Mouse (Mus musculus) heart, embryonic 16.5 days (tissue): ENCODE data around the gene Sec16b. TPM values are rescaled to one million over a fixed set of nuclear protein-coding genes. Genes with fewer than 3 reads are reported as not detected.

Experiments
- ATAC-seq: fragments of 200-750 bp; cut with Nextera tagmentation; replicated peaks from 2 replicates; pipeline ENCODE4 v1.8.0; 2017; ENCODE audit warnings: moderate number of reproducible peaks; ENCODE audit not compliant: insufficient read depth, low FRiP score; ENCODE audit errors: extremely low read depth
- H3K27ac ChIP-seq: fragments of 300-500 bp; sonication (generic); 2 replicates; pipeline ENCODE4 v1.5.1; 2014; ENCODE audit warnings: mild to moderate bottlenecking, low read length, control low read depth, moderate library complexity
- H3K27me3 ChIP-seq: fragments of 300-500 bp; sonication (generic); 2 replicates; pipeline ENCODE4 v1.6.1; 2014; ENCODE audit warnings: low read length, mixed read lengths; ENCODE audit not compliant: control insufficient read depth, insufficient read depth
- H3K36me3 ChIP-seq: fragments of 300-500 bp; sonication (generic); 2 replicates; pipeline ENCODE4 v1.6.1; 2014; ENCODE audit not compliant: control insufficient read depth, insufficient read depth
- H3K4me1 ChIP-seq: fragments of 300-500 bp; sonication (generic); 2 replicates; pipeline ENCODE4 v1.6.1; 2014; ENCODE audit warnings: low read length, mixed read lengths; ENCODE audit not compliant: control insufficient read depth, insufficient read depth
- H3K4me2 ChIP-seq: fragments of 300-500 bp; sonication (generic); 2 replicates; pipeline ENCODE4 v1.6.1; 2014; ENCODE audit warnings: low read depth, mild to moderate bottlenecking, control low read depth, low read length
- H3K4me3 ChIP-seq: fragments of 300-500 bp; sonication (generic); 2 replicates; pipeline ENCODE4 v1.5.1; 2014; ENCODE audit warnings: mild to moderate bottlenecking, control low read depth, low read length
- H3K9ac ChIP-seq: fragments of 300-500 bp; sonication (generic); 2 replicates; pipeline ENCODE4 v1.6.1; 2014; ENCODE audit warnings: low read length, control low read depth
- H3K9me3 ChIP-seq: fragments of 300-500 bp; sonication (generic); replicated peaks from 2 replicates; pipeline ENCODE4 v1.6.1; 2016; ENCODE audit warnings: low read length; ENCODE audit not compliant: control insufficient read depth
- WGBS: fragments of 180-500 bp; shearing (Covaris S2); extraction: QIAGEN DNeasy Blood & Tissue Kit; methylation state at CpG from one replicate; pipeline ENCODE4 v1.1.7; 2014; 5-methylcytosine and 5-hydroxymethylcytosine counted together
- polyA plus RNA-seq: library from polyadenylated mRNA; unstranded; fragments of >200 nt; fragmentation: Nextera tagmentation; extraction: Ambion mirVana; gene quantifications from 2 replicates; pipeline ENCODE4 v1.2.1, GENCODE M21; 2015

The Sec16b gene
- polyA plus RNA-seq, 1 experiment from 2014 or later, result 1.2 TPM

- H3K4me2 ChIP-seq, result no peak overlapping the region
- 92% methylated on average over 8 of the region's 8 CpGs for WGBS
- no peak for ATAC-seq
Measured at GRCm38 (mm10) chr1:157545056-157545455, 38.5 kb downstream of the Sec16b start.

DNA sequence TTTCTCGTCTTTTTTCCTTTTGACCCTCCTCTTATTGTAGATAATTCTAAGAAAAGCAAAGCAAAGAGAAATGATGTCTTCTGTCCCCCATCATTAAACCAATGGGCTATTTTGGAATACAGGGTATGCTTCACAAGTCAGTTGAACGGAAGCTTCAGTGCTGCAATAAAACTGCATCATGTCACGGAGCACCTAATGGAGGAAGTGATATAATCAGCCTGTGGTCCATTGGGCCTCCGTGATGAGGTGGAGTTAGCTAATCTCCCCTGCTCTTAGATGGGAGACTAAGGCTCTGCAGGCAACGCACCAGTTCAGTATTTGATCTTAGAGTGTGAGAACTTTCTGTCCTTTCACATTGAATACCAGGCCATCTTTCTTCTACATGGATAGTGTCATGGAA is 41.1 kb downstream of the Sec16b start:
- no peaks in the 10 kb centered on the region for H3K36me3 ChIP-seq
- no peaks in the 10 kb centered on the region for H3K27me3 ChIP-seq
- H3K9ac ChIP-seq, result no peak overlapping the region
- H3K9me3 ChIP-seq, result 0 out of 2 replicates have a peak, but pooled peaks cover 2% of the 10 kb centered on the region
- no peak overlapping the region for H3K4me3 ChIP-seq
- no peak overlapping the region for H3K27ac ChIP-seq
- H3K4me2 ChIP-seq, result no peak overlapping the region
- H3K4me1 ChIP-seq, result no peaks in the 10 kb centered on the region
- WGBS, result 65% methylated on average over 5 of the region's 5 CpGs
- ATAC-seq, result no peak

More at GRCm38 (mm10) chr1:157545056-157545455, 38.5 kb downstream of the Sec16b start:
- Histone ChIP-seq H3K27me3 (no peaks in the 10 kb centered on the region), H3K4me3 (no peak overlapping the region), H3K36me3 (no peaks in the 10 kb centered on the region), H3K27ac (no peak overlapping the region), H3K9ac (no peak overlapping the region), H3K9me3 (no peaks in the 10 kb centered on the region), H3K4me1 (no peaks in the 10 kb centered on the region)

DNA sequence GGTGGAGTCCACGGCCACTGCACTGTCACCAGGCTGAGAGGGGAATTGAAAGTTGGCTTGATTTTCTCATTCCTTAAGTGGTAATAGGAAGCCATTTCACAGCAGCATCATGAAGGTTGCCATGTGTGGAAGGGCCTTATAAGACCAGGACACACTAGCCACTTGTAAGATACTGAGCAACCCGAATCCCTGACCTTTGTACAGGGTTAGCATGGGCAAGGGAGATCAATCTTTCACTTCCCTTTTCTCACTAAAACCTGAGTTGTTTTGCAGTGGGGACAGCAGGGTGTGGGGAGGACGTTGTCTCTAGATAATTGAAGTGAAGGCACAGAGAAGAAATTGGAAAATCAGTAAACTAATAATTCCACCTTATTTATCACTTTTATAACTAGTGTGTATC is 43.2 kb downstream of the Sec16b start:
- WGBS, result 62% methylated on average over 3 of the region's 3 CpGs
- no peak overlapping the region for H3K27ac ChIP-seq
- no peak overlapping the region for H3K4me3 ChIP-seq
- H3K9me3 ChIP-seq, result 0 out of 2 replicates have a peak, but pooled peaks cover 2% of the 10 kb centered on the region
- no peaks in the 10 kb centered on the region for H3K4me1 ChIP-seq
- no peak overlapping the region for H3K9ac ChIP-seq
- ATAC-seq, result no peak
- no peak overlapping the region for H3K4me2 ChIP-seq
- no peaks in the 10 kb centered on the region for H3K36me3 ChIP-seq
- H3K27me3 ChIP-seq, result no peaks in the 10 kb centered on the region; the same call in 1 of the 2 replicates

DNA sequence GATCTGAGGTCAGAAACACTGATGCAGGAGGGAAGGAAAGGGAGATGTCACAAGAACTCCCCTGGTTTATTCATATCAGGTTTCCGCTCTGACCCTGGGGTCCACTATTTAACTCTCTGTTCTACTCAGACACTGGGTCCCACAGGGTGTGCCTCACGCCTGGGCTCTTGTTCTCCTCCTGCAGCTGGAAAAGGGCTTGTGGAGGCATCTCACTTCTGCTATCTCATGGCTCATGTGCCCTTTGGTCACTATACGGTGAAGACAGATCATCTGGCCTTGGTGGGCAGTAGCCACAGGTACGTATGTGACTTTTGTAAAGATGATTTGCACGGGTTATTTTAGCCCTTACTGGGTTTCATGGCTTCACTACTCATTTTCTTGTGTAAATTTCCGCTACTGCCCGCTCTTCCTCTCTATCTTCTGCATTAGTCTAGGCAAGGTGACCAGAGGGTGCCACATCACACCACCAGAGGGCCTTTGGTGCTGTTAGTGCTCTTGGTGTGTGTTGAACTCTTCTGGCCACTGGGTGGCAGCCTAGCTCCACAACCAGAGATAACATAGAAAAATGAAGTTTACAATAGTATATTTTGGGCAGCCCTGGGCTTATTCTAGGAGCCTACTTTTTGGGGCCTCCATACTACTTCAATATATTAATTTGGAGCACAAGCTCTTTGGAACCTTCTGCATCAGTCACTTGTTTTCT is 46.4 kb downstream of the Sec16b start:
- WGBS, result 59% methylated on average over 7 of the region's 7 CpGs
- Histone ChIP-seq H3K36me3 (no peaks in the 10 kb centered on the region), H3K4me1 (no peaks in the 10 kb centered on the region), H3K4me2 (no peak overlapping the region), H3K9ac (no peak overlapping the region), H3K4me3 (no peak overlapping the region), H3K27ac (no peak overlapping the region), H3K9me3 (0 out of 2 replicates have a peak, but pooled peaks cover 2% of the 10 kb centered on the region), H3K27me3 (peaks cover 8% of the 10 kb centered on the region; the same call in 1 of the 2 replicates)
- no peak; the same call in 1 of the 2 replicates for ATAC-seq

DNA sequence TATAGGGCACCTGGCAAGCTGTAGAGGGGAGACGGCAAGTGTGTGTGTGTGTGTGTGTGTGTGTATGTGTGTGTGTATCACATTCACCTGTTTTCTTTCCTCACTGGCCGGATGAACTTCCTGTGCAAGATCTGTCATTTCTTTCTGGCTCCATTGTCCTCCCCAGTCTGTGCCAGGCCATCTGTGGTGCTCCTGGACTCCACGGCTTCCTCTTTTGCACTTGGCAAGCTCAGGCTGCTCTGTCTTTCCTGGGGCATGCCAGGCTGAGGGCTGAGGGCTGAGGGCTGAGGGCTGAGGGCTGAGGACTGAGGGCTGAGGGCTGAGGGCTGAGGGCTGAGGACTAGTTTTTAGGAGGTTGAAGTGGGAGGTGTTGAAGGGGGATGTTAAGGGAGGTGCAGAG is 47.6 kb downstream of the Sec16b start:
- Histone ChIP-seq H3K36me3 (no peaks in the 10 kb centered on the region), H3K9ac (no peak overlapping the region), H3K27me3 (peaks cover 8% of the 10 kb centered on the region; the same call in 1 of the 2 replicates), H3K9me3 (0 out of 2 replicates have a peak, but pooled peaks cover 2% of the 10 kb centered on the region), H3K4me1 (no peaks in the 10 kb centered on the region), H3K4me2 (no peak overlapping the region; the same call in 1 of the 2 replicates), H3K4me3 (no peak overlapping the region), H3K27ac (no peak overlapping the region)
- WGBS, result 73% methylated on average over 2 of the region's 3 CpGs
- ATAC-seq, result no peak; the same call in 1 of the 2 replicates

GRCm38 (mm10) chr1:157554686-157555530 is 48.4 kb downstream of the Sec16b start:
- 24% methylated on average over 27 of the region's 27 CpGs for WGBS
- no peak; the same call in 1 of the 2 replicates for ATAC-seq
- Histone ChIP-seq H3K36me3 (no peaks in the 10 kb centered on the region), H3K4me1 (no peaks in the 10 kb centered on the region), H3K9ac (0 out of 2 replicates have a peak overlapping the region, but pooled peaks have one; percentile 14), H3K4me2 (peak overlapping the region; percentile 57), H3K27ac (no peak overlapping the region), H3K4me3 (peak overlapping the region; percentile 16), H3K27me3 (peaks cover 8% of the 10 kb centered on the region; the same call in 1 of the 2 replicates), H3K9me3 (0 out of 2 replicates have a peak, but pooled peaks cover 2% of the 10 kb centered on the region)

- Histone ChIP-seq H3K36me3 (no peaks in the 10 kb centered on the region), H3K9ac (no peak overlapping the region), H3K4me3 (no peak overlapping the region), H3K4me1 (0 out of 2 replicates have a peak, but pooled peaks cover 2% of the 10 kb centered on the region), H3K4me2 (no peak overlapping the region), H3K9me3 (0 out of 2 replicates have a peak, but pooled peaks cover 2% of the 10 kb centered on the region), H3K27me3 (peaks cover 8% of the 10 kb centered on the region; the same call in 1 of the 2 replicates), H3K27ac (no peak overlapping the region)
- ATAC-seq, result no peak
- WGBS, result 77% methylated on average over 10 of the region's 10 CpGs
Measured at GRCm38 (mm10) chr1:157555738-157556137, 49.2 kb downstream of the Sec16b start.

- Histone ChIP-seq H3K4me3 (no peak overlapping the region), H3K9ac (no peak overlapping the region), H3K27me3 (peaks cover 8% of the 10 kb centered on the region; the same call in 1 of the 2 replicates), H3K36me3 (no peaks in the 10 kb centered on the region), H3K9me3 (0 out of 2 replicates have a peak, but pooled peaks cover 2% of the 10 kb centered on the region), H3K27ac (no peak overlapping the region), H3K4me1 (0 out of 2 replicates have a peak, but pooled peaks cover 2% of the 10 kb centered on the region), H3K4me2 (no peak overlapping the region)
- WGBS, result 58% methylated on average over 5 of the region's 5 CpGs
- no peak for ATAC-seq
Measured at GRCm38 (mm10) chr1:157556439-157556838, 49.9 kb downstream of the Sec16b start.
